Mouse (Mus musculus) fat pad, adult 2 months (tissue): ENCODE results near the gene Snrpe.

ENCODE experiments used
- DNase-seq: peaks from one replicate; pipeline ENCODE4 v3.0.0-alpha.2; 2011; ENCODE audit warnings: low read depth, low spot score; ENCODE audit errors: extremely low read depth

Snrpe gene

GRCm38 (mm10) chr1:133609771-133610502 is at the start of gene Snrpe:
TSS of gene Snrpe (minus strand) at chr1:133610291.
- peak; percentile 74 for DNase-seq

GRCm38 (mm10) chr1:133658878-133659277 is 48.8 kb upstream of the Snrpe start:
- DNase-seq = no peak

- no peak for DNase-seq
Measured at GRCm38 (mm10) chr1:133656811-133657210, 46.7 kb upstream of the Snrpe start.

- DNase-seq = no peak
Measured at GRCm38 (mm10) chr1:133653033-133653432, 42.9 kb upstream of the Snrpe start.

GRCm38 (mm10) chr1:133650288-133651055 is 40.4 kb upstream of the Snrpe start:
- DNase-seq = no peak

GRCm38 (mm10) chr1:133645652-133646051 is 35.6 kb upstream of the Snrpe start:
- DNase-seq = no peak

- DNase-seq = no peak
Measured at GRCm38 (mm10) chr1:133641163-133641562, 31.1 kb upstream of the Snrpe start.

GRCm38 (mm10) chr1:133638517-133638916 is 28.4 kb upstream of the Snrpe start:
- no peak for DNase-seq

- DNase-seq = no peak
Measured at GRCm38 (mm10) chr1:133632168-133632567, 22.1 kb upstream of the Snrpe start.

- DNase-seq = no peak
Measured at GRCm38 (mm10) chr1:133625052-133625451, 15.0 kb upstream of the Snrpe start.

GRCm38 (mm10) chr1:133618311-133618710 is 8.2 kb upstream of the Snrpe start:
- DNase-seq = no peak

- no peak for DNase-seq
Measured at GRCm38 (mm10) chr1:133617908-133618307, 7.8 kb upstream of the Snrpe start.

GRCm38 (mm10) chr1:133613817-133614216 is 3.7 kb upstream of the Snrpe start:
- DNase-seq = no peak

- no peak for DNase-seq
Measured at GRCm38 (mm10) chr1:133611436-133611835, 1.3 kb upstream of the Snrpe start.

- no peak for DNase-seq
Measured at GRCm38 (mm10) chr1:133610601-133611000, 510 bp upstream of the Snrpe start.

- DNase-seq = no peak
Measured at GRCm38 (mm10) chr1:133603174-133603573, 6.9 kb downstream of the Snrpe start.

GRCm38 (mm10) chr1:133596298-133597007 is 13.6 kb downstream of the Snrpe start:
- DNase-seq = no peak

- no peak for DNase-seq
Measured at GRCm38 (mm10) chr1:133585995-133586537, 24.0 kb downstream of the Snrpe start.

GRCm38 (mm10) chr1:133571293-133571692 is 38.8 kb downstream of the Snrpe start:
- DNase-seq = no peak
